Mouse (Mus musculus): ENCODE data around the gene Neil1. TPM values are rescaled to one million over a fixed set of nuclear protein-coding genes. Genes with fewer than 3 reads are reported as not detected.
A peak's percentile ranks its signal among the peaks of the same experiment; 100 is the strongest.

Gene Neil1
- total RNA-seq, 2 experiments from 2014 or later = 3.7 to 4.5 TPM

- DNase-seq (ENCODE audit: low spot score in 2 of 2) = no peak
Observed at GRCm38 (mm10) chr9:57139571-57139970, 8.5 kb downstream of the Neil1 start.

DNA sequence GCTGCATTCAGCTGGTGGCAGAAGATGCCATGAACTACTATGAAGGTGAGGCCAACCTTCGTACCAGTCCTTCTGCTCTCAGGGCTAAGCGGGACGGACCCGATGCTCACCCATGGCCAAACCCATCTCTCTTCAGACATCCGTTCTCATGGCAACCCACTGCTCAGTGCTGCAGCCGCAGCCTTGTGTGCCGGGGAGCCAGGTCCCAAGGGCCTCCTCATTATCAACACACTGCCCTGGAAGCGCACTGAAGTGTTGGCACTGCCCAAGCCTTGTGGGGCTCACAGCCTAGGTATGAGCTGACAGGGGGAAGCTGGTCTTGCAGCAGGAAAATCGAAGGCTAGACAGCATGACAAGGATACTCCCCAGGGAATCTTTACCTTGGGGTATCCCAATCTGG lies 9.0 kb downstream of the Neil1 start:
- DNase-seq (ENCODE audit: low spot score in 2 of 2) = no peak

GRCm38 (mm10) chr9:57138507-57138906 lies 9.6 kb downstream of the Neil1 start:
- no peak for DNase-seq (ENCODE audit: low spot score in 2 of 2)

- DNase-seq (ENCODE audit: low spot score in 2 of 2) = no peak
Observed at GRCm38 (mm10) chr9:57137777-57138176, 10.3 kb downstream of the Neil1 start.

DNA sequence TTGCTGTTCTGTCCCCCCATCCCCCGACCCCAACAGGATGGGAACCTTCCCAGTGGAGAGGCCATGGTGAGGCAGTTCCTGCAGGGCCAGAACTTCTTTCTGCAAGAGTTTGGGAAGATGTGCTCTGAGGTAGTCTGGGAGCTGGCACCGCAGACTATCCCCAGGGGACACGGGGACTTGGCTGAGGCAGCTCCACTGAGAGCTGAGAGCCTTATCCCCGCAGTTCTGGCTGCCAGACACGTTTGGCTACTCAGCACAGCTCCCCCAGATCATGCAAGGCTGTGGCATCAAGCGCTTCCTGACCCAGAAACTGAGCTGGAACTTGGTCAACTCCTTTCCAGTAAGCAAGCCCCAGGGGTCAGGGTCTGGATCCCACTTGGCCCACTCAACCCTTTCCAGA lies 10.9 kb downstream of the Neil1 start:
- no peak for DNase-seq (ENCODE audit: low spot score in 2 of 2)

GRCm38 (mm10) chr9:57130577-57131433 lies 17.3 kb downstream of the Neil1 start, which contains the start of gene Man2c1:
Gene Man2c1, plus strand, starts transcription at chr9:57130690.
- peak; percentile 84 to 95 for DNase-seq (ENCODE audit: low spot score in 2 of 2)

DNA sequence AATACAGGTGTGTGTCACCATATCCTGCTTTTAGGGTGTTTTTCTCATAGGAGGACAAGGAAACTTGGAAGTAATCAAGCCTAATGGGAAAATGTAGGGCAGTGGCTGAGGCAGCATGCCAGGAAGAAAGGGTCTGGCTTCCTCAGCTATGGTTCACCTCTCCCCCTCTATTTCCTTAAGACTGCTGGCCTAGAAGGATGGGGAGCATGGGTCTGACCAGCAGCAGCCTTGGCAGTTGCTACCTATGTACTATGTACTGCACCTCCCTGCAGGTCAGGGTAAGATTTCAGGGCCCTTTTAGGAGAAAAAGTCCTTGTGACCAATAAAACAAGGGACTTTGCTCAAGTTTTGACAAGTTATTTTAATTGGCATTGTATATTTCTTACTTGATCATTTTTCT lies 18.5 kb downstream of the Neil1 start:
- no peak for DNase-seq (ENCODE audit: low spot score in 2 of 2)

GRCm38 (mm10) chr9:57117261-57117755 lies 30.8 kb downstream of the Neil1 start:
- no peak for DNase-seq (ENCODE audit: low spot score in 2 of 2)

Other genes with a start within 250 kb of the Neil1 start
- 10 to 100 TPM; 10.4 to 11.2 TPM for gene Snx33, start 219.9 kb downstream of the Neil1 start, total RNA-seq (2021)
- gene Imp3, start 210.8 kb downstream of the Neil1 start, total RNA-seq (2021) = 10 to 100 TPM; 50.3 to 53.7 TPM
- gene Snupn, start 197.4 kb downstream of the Neil1 start, total RNA-seq (2021) = 1 to 10 TPM; 8.0 to 8.6 TPM
- gene Ptpn9, start 153.4 kb downstream of the Neil1 start, total RNA-seq (2021) = 10 to 100 TPM; 21.8 to 22.2 TPM
- gene Sin3a, start 76.3 kb downstream of the Neil1 start, total RNA-seq (2021) = 10 to 100 TPM; 37.6 to 39.4 TPM
- gene Man2c1, start 17.6 kb downstream of the Neil1 start, total RNA-seq (2021) = 10 to 100 TPM; 67.1 to 81.6 TPM
- 10 to 100 TPM; 38.8 to 40.9 TPM for gene Commd4, start 10.0 kb upstream of the Neil1 start, total RNA-seq (2021)
- not detected for gene Trcg1, start 88.3 kb upstream of the Neil1 start, total RNA-seq (2021)
- 10 to 100 TPM; 12.7 to 14.8 TPM for gene 1700017B05Rik, start 114.3 kb upstream of the Neil1 start, total RNA-seq (2021)

Data from gastrocnemius, postnatal 4 days (tissue).